Mouse (Mus musculus) ES-Bruce4 (cell line): ENCODE measurements around the gene Cplx3. TPM values are rescaled to one million over a fixed set of nuclear protein-coding genes. Genes with fewer than 3 reads are reported as not detected.

Experiments
- H3K27ac ChIP-seq: 2 replicates; pipeline ENCODE4 v1.5.1; 2012; ENCODE audit warnings: low read length, inconsistent platforms; ENCODE audit not compliant: insufficient read depth
- H3K27me3 ChIP-seq: 2 replicates; pipeline ENCODE4 v1.6.1; 2012; ENCODE audit warnings: mild to moderate bottlenecking, low read length, inconsistent platforms; ENCODE audit not compliant: control insufficient read depth, poor library complexity, insufficient read depth, severe bottlenecking
- H3K36me3 ChIP-seq: 2 replicates; pipeline ENCODE4 v1.6.1; 2012; ENCODE audit warnings: inconsistent platforms, mild to moderate bottlenecking, low read length, moderate library complexity; ENCODE audit not compliant: control insufficient read depth, poor library complexity, insufficient read depth, severe bottlenecking
- H3K4me1 ChIP-seq: one replicate; pipeline ENCODE4 v1.8.1; 2011; ENCODE audit warnings: low read length; ENCODE audit not compliant: control insufficient read depth, insufficient read depth
- H3K4me3 ChIP-seq: 2 replicates; pipeline ENCODE4 v1.5.1; 2011; ENCODE audit warnings: low read depth, mild to moderate bottlenecking, low read length
- H3K9ac ChIP-seq: 2 replicates; pipeline ENCODE4 v1.6.1; 2012; ENCODE audit warnings: low read depth, mild to moderate bottlenecking, inconsistent platforms; ENCODE audit not compliant: poor library complexity, severe bottlenecking
- H3K9me3 ChIP-seq: replicated peaks from 2 replicates; pipeline ENCODE4 v1.6.1; 2012; ENCODE audit warnings: mild to moderate bottlenecking, low read length, inconsistent platforms; ENCODE audit not compliant: control insufficient read depth, poor library complexity, insufficient read depth, severe bottlenecking
- CTCF ChIP-seq: IDR thresholded peaks from one replicate; pipeline ENCODE4 v1.8.1; 2011; ENCODE audit warnings: low read depth, low read length
- EP300 ChIP-seq: IDR thresholded peaks from 2 replicates; pipeline ENCODE4 v1.6.1; 2011; ENCODE audit warnings: low read depth, low read length; ENCODE audit not compliant: insufficient read depth
- POLR2A ChIP-seq: IDR thresholded peaks from one replicate; pipeline ENCODE4 v1.8.1; 2011; ENCODE audit warnings: low read length; ENCODE audit not compliant: insufficient read depth
- polyA plus RNA-seq: library from polyadenylated mRNA; stranded (reverse); fragments of >200 nt; gene quantifications from 2 replicates; pipeline ENCODE4 v1.2.4, GENCODE M21; 2011; ENCODE audit warnings: low read depth; ENCODE audit not compliant: missing spikeins, insufficient read depth, insufficient read length

The Cplx3 gene
- polyA plus RNA-seq, 1 experiment, result not detected

DNA sequence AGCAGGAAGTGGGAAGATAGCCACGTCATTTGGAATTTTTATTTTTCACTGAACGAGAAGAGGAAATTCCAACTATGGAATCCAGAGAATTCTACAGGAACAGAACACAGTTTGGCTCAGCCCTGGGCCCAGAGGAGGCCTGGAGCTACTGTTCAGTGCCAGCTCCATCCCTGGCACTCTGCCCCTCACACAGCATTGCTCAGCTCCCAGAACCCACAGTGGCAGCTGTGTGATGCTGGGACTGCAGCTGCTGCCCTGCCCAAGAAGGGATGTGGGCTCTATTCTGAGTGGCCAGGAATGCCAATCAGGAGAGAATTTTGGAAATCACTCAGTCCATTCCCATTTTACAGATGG, 4.8 kb downstream of the Cplx3 start:
- H3K9me3 ChIP-seq, result no peaks in the 10 kb centered on the region
- peaks cover 5% of the 10 kb centered on the region for H3K4me1 ChIP-seq
- H3K27me3 ChIP-seq, result no peaks in the 10 kb centered on the region
- H3K27ac ChIP-seq, result no peak overlapping the region
- no peak overlapping the region for H3K4me3 ChIP-seq
- H3K9ac ChIP-seq, result no peak overlapping the region
- no peaks in the 10 kb centered on the region for H3K36me3 ChIP-seq
- TF ChIP-seq POLR2A (no peak), CTCF (no peak), EP300 (no peak)

DNA sequence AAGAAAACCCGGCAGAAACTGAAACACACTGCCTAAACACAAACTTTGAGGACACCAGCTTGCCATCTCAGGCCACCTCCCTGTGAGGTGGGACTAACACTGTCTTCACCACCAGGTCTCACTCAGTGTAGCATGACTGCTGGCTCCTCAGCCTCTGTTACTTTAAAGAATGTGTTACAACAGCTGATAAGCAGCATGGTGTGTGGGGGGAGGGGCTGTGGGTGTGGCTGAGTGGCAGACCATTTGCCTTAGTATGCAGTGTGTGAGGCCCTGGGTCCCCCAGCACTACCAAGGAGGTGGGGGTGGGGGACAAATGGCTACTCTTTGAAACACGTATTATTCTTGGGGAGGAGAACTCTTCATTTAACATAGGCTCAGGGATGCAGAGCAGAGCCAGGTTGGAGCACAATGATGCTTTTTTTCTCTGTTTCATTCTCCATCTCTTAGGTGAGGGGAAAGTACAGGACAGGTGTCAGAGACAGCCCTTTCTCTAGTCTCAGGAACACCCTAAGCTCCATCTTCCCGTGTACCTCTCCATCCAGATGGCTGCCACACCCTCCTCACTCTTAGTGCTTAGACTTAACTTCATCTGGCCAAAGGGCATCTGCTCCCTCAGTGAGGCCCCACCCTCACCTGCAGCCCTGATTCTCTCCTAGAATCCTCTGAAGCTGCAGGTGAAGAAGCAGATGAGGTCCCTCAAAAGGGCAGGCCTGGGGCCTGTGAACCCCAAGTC, 5.3 kb downstream of the Cplx3 start:
- peaks cover 5% of the 10 kb centered on the region for H3K4me1 ChIP-seq
- no peak overlapping the region for H3K9ac ChIP-seq
- no peaks in the 10 kb centered on the region for H3K9me3 ChIP-seq
- no peak overlapping the region for H3K27ac ChIP-seq
- H3K36me3 ChIP-seq, result no peaks in the 10 kb centered on the region
- H3K27me3 ChIP-seq, result no peaks in the 10 kb centered on the region
- H3K4me3 ChIP-seq, result no peak overlapping the region
- TF ChIP-seq EP300 (0 out of 2 replicates have a peak, but pooled peaks have one; percentile 32), POLR2A (no peak), CTCF (no peak)

DNA sequence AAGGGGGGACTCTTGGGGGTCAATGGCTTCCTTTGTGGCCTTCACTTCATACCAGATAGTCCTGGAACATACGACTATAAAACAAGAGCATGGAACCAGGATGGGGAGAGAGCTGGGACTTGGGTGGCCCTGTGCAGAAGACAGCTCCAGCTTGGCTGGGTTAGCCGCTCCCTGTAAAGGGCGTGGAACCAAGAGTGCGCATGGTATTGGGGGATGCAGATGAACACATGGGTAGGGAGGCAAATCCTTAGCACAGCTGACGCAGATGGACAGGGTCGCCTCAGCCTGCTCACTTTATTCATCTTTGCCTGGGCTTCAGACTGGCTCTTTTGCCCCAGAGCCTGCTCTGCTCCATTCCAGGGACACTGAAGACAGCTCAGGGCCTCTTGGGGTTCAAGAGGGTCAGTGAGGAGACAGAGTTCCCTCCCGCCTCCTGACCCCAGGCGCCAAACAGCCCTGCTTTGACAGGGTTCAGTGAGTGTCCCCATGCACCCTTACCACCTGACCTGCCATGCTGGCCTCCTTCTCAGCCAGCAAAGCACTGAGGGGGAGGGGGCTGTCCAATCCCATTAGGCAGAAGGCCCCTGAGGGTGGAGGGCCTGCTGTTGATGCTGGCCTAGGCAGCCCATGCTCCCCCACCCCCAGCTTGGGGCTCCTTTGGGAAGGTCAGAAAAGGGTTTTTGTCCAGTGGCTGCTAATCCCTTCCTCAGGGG, 7.1 kb downstream of the Cplx3 start:
- H3K27ac ChIP-seq, result no peak overlapping the region
- H3K9ac ChIP-seq, result no peak overlapping the region
- peaks cover 5% of the 10 kb centered on the region for H3K4me1 ChIP-seq
- TF ChIP-seq EP300 (no peak), POLR2A (no peak), CTCF (no peak)
- H3K4me3 ChIP-seq, result no peak overlapping the region
- no peaks in the 10 kb centered on the region for H3K36me3 ChIP-seq
- no peaks in the 10 kb centered on the region for H3K27me3 ChIP-seq
- no peaks in the 10 kb centered on the region for H3K9me3 ChIP-seq

DNA sequence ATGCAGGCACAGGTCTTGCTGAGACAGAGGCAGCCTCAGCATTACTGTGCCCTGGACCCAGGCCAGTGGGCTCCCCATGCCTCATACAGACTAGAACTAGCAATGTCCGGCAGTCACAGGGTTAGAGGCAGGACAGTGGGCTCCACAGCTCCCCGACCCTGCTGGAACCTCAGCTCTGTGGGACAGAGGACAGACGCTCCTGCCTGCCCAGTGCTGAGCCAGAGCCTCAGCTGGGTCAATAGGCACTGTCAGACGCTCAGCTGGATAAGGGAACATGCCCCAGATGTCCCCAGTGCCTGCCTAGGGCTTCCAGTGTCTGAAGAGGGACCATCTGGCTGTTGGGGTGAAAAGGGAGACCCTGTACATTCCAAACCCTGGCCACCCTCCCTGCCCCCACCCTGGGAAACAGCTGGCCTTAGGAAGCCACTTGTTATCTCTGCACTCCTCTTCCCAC, 8.1 kb downstream of the Cplx3 start:
- H3K27ac ChIP-seq, result no peak overlapping the region
- TF ChIP-seq CTCF (no peak), POLR2A (no peak), EP300 (no peak)
- H3K36me3 ChIP-seq, result no peaks in the 10 kb centered on the region
- H3K4me1 ChIP-seq, result peaks cover 5% of the 10 kb centered on the region
- no peak overlapping the region for H3K9ac ChIP-seq
- no peaks in the 10 kb centered on the region for H3K9me3 ChIP-seq
- H3K27me3 ChIP-seq, result no peaks in the 10 kb centered on the region
- no peak overlapping the region for H3K4me3 ChIP-seq

DNA sequence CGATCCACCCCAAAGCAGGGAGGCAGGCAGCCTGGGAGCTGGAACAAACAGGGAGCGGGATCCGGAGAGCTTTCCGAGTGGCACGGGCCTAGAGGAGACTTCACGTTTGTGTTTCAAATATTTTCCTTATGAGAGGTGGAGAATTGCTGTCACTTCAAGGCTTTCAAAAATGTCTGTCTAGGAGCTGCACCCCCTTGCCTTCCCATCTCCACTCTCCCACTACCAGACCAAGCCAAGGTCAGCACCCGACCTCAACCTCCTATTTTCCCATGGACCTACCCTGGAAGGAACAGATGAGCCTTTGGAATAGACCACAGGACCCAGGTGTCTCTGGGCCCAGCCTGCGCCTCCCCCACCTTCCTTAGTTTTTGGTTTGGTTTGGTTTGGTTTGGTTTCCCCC, 8.8 kb downstream of the Cplx3 start:
- no peaks in the 10 kb centered on the region for H3K36me3 ChIP-seq
- peaks cover 5% of the 10 kb centered on the region for H3K4me1 ChIP-seq
- no peaks in the 10 kb centered on the region for H3K27me3 ChIP-seq
- no peak overlapping the region for H3K27ac ChIP-seq
- H3K4me3 ChIP-seq, result no peak overlapping the region
- TF ChIP-seq EP300, result no peak
- no peak for TF ChIP-seq POLR2A
- no peak for TF ChIP-seq CTCF
- no peak overlapping the region for H3K9ac ChIP-seq
- no peaks in the 10 kb centered on the region for H3K9me3 ChIP-seq

DNA sequence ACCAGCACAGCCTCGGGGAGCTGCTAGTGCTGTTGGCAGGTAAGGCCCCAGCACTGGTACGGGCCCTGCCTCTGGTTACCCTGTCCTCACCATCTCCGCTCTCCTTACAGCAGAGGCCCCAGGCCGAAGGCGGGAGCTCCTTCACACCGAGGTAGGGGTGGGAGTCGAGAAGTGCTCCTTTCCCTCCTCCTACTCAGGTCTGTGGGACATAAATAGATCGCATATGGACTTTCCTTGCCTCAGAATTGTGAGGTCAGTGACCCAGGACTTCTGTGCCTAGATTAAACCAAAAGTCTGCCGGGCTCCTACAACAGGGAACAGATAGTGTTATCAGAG, 11.9 kb downstream of the Cplx3 start:
- Histone ChIP-seq H3K9ac (no peak overlapping the region), H3K27me3 (no peaks in the 10 kb centered on the region), H3K9me3 (no peaks in the 10 kb centered on the region), H3K36me3 (no peaks in the 10 kb centered on the region), H3K4me1 (peaks cover 3% of the 10 kb centered on the region), H3K4me3 (no peak overlapping the region), H3K27ac (no peak overlapping the region)
- TF ChIP-seq EP300 (no peak), CTCF (no peak), POLR2A (no peak)
